Mouse (Mus musculus): ENCODE data around the gene Nup93.

Nup93 gene

DNA sequence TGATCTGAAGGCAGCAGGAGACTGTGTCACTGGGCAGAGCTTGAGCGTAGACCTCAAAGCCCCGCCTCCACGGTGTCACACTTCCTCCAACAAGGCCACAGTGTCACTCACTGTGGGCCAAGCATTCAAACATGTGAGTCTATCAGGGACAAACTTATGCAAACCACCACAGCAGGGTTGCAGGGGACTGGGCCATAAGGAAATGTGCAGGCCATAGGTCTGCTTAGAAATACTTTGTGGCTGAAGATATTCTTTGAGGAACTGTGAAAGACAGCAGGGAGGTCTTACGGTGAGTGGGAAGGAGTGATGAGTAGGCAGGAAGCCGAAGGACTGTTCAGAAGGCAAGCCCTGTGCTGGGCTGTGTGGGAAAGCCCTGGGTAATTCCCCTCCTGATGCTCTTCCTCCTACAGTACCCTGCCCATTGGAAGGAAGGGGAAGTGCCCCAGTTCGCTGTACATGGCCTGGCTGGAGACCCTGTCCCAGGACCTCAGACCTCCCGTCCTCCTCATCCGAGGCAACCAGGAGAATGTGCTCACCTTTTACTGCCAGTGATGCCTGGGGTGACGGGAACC lies 151.1 kb downstream of the Nup93 start:
- peak; percentile 74 for DNase-seq
